Comparison of ENCODE assay signal across 8 mouse cellular contexts in the genomic region with DNA sequence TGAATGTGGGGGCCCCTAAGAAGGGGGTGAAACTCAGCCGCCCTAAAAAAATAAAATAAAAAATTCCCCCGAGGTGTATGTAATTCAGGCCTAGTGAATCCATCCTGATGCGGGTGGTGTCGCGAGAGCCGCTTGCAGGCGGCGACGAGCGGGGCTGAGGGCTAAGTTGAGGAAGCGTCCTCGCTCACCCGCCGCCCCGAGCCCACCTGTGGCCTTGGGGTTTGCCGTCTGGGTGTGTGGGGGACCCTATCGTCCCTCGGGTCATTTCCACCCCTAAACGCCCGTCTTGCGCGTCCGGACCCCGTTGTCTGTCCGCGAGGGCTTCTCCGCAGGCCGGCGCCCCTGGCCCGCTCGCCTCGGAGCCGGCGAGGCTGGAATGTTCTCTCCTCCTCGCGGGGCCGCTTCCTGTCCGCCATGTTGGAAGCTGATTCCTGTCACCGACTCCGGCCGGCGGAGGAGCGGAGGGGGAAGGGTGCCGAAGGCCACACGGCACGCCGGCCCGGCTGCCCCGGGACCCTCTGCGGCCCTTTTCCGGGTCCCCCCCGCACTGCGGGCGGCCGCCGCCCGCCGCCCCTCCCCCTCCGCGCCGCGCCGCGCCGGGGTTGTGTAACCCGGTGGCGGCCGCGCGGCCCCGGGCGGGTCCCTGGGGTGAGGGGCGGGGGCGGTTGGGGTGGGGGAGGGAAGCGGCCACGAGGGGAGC. TPM values are rescaled to one million over a fixed set of nuclear protein-coding genes. Genes with fewer than 3 reads are reported as not detected.
DNase-seq lines count a peak whose midpoint lies in the region; ATAC-seq and TF ChIP-seq lines count a peak whose summit lies in the region.

No protein-coding gene starts in this region.

- H3K27me3 ChIP-seq in forebrain, embryonic 12.5 days, result no peaks in the 10 kb centered on the region
- no peaks in the 10 kb centered on the region for H3K27me3 ChIP-seq in heart, embryonic 16.5 days (ENCODE audit: control insufficient read depth, insufficient read depth, low read length)
- no peaks in the 10 kb centered on the region for H3K27me3 ChIP-seq in liver, postnatal 0 days (ENCODE audit: insufficient read depth, low read length)
- H3K27me3 ChIP-seq in neural tube, embryonic 13.5 days, result no peaks in the 10 kb centered on the region
- no peaks in the 10 kb centered on the region for H3K27me3 ChIP-seq in testis, adult 2 months (ENCODE audit: control insufficient read depth, insufficient read depth, low read length)

- ATAC-seq in forebrain, embryonic 12.5 days (ENCODE audit: low FRiP score), result peak; percentile 22; the same call in 1 of the 2 replicates
- ATAC-seq in heart, embryonic 16.5 days (replicated peaks; ENCODE audit: extremely low read depth, insufficient read depth, low FRiP score), result peak; percentile 26
- peak; percentile 31 for ATAC-seq in liver, postnatal 0 days
- peak; percentile 18 for ATAC-seq in neural tube, embryonic 13.5 days (ENCODE audit: low read depth)

- peak overlapping the region; percentile 99 for H3K27ac ChIP-seq in forebrain, embryonic 12.5 days
- peak overlapping the region; percentile 98 for H3K27ac ChIP-seq in heart, embryonic 16.5 days (ENCODE audit: low read length)
- H3K27ac ChIP-seq in liver, postnatal 0 days (ENCODE audit: low read depth), result peak overlapping the region; percentile 95
- peak overlapping the region; percentile 98 for H3K27ac ChIP-seq in neural tube, embryonic 13.5 days (replicated peaks)
- peak overlapping the region; percentile 99 for H3K27ac ChIP-seq in testis, adult 2 months (ENCODE audit: control insufficient read depth, insufficient read depth, low read depth, low read length)

- H3K4me1 ChIP-seq in forebrain, embryonic 12.5 days, result peaks cover 10% of the 10 kb centered on the region
- H3K4me1 ChIP-seq in heart, embryonic 16.5 days (ENCODE audit: control insufficient read depth, insufficient read depth, low read length), result peaks cover 10% of the 10 kb centered on the region
- peaks cover 8% of the 10 kb centered on the region; the same call in 1 of the 2 replicates for H3K4me1 ChIP-seq in liver, postnatal 0 days (ENCODE audit: insufficient read depth)
- peaks cover 19% of the 10 kb centered on the region for H3K4me1 ChIP-seq in neural tube, embryonic 13.5 days (replicated peaks)
- peaks cover 4% of the 10 kb centered on the region for H3K4me1 ChIP-seq in testis, adult 2 months (ENCODE audit: control insufficient read depth, insufficient read depth, low read length)

- TF ChIP-seq CTCF in liver, postnatal 0 days (IDR thresholded peaks at IDR 0.05; ENCODE audit: low read depth), result no peak
- no peak for TF ChIP-seq CTCF in testis, adult 2 months (IDR thresholded peaks at IDR 0.05; ENCODE audit: control insufficient read depth, insufficient read depth, insufficient replicate concordance, low read depth, low read length)

- peak overlapping the region; percentile 100 for H3K9ac ChIP-seq in forebrain, embryonic 12.5 days
- H3K9ac ChIP-seq in heart, embryonic 16.5 days (ENCODE audit: low read length), result peak overlapping the region; percentile 98
- H3K9ac ChIP-seq in liver, postnatal 0 days (replicated peaks), result peak overlapping the region; percentile 99
- H3K9ac ChIP-seq in neural tube, embryonic 13.5 days, result peak overlapping the region; percentile 98

- no peaks in the 10 kb centered on the region for H3K9me3 ChIP-seq in forebrain, embryonic 12.5 days
- H3K9me3 ChIP-seq in heart, embryonic 16.5 days (replicated peaks; ENCODE audit: control insufficient read depth, low read length), result no peaks in the 10 kb centered on the region
- no peaks in the 10 kb centered on the region for H3K9me3 ChIP-seq in liver, postnatal 0 days (ENCODE audit: low read length)
- no peaks in the 10 kb centered on the region for H3K9me3 ChIP-seq in neural tube, embryonic 13.5 days

- peaks cover 12% of the 10 kb centered on the region for H3K36me3 ChIP-seq in forebrain, embryonic 12.5 days (replicated peaks)
- H3K36me3 ChIP-seq in heart, embryonic 16.5 days (ENCODE audit: control insufficient read depth, insufficient read depth), result peaks cover 9% of the 10 kb centered on the region
- H3K36me3 ChIP-seq in liver, postnatal 0 days (replicated peaks; ENCODE audit: insufficient read depth, low read length), result peaks cover 6% of the 10 kb centered on the region
- H3K36me3 ChIP-seq in neural tube, embryonic 13.5 days, result peaks cover 13% of the 10 kb centered on the region
- no peaks in the 10 kb centered on the region for H3K36me3 ChIP-seq in testis, adult 2 months (ENCODE audit: control insufficient read depth, insufficient read depth, low read length)

- peak; percentile 59 for TF ChIP-seq POLR2A in testis, adult 2 months (IDR thresholded peaks at IDR 0.05; ENCODE audit: control insufficient read depth, low read depth, low read length)

- peak; percentile 50 to 56 for DNase-seq in CD8-positive naive resting alpha-beta T cell, adult 2 months (ENCODE audit: low read depth in 2 of 2, low spot score in 2 of 2)
- peak; percentile 49 for DNase-seq in c-Kit-negative CD71-positive TER-119-positive erythroid progenitor cells, embryonic 14.5 days (ENCODE audit: low read depth, low spot score)
- DNase-seq in kidney, postnatal 36 days, result peak; percentile 67 to 84
- peak; percentile 78 for DNase-seq in liver, postnatal 0 days

- no peak for TF ChIP-seq EP300 in liver, postnatal 0 days (IDR thresholded peaks at IDR 0.05; ENCODE audit: low read depth)

- under 1% methylated on average over 48 of the region's 76 CpGs for WGBS in forebrain, embryonic 12.5 days
- WGBS in heart, embryonic 16.5 days, result under 1% methylated on average over 71 of the region's 76 CpGs
- under 1% methylated on average over 41 of the region's 76 CpGs for WGBS in liver, postnatal 0 days (ENCODE audit: insufficient replicate concordance)
- under 1% methylated on average over 55 of the region's 76 CpGs for WGBS in neural tube, embryonic 13.5 days

- peak overlapping the region; percentile 99 for H3K4me3 ChIP-seq in forebrain, embryonic 12.5 days (replicated peaks)
- H3K4me3 ChIP-seq in heart, embryonic 16.5 days (ENCODE audit: low read length), result peak overlapping the region; percentile 92
- peak overlapping the region; percentile 93 for H3K4me3 ChIP-seq in liver, postnatal 0 days (ENCODE audit: low read depth, low read length)
- H3K4me3 ChIP-seq in neural tube, embryonic 13.5 days, result peak overlapping the region; percentile 99
- H3K4me3 ChIP-seq in testis, adult 2 months (ENCODE audit: control insufficient read depth, low read depth, low read length), result peak overlapping the region; percentile 97

- peak overlapping the region; percentile 70 for H3K4me2 ChIP-seq in forebrain, embryonic 12.5 days
- peak overlapping the region; percentile 82 for H3K4me2 ChIP-seq in heart, embryonic 16.5 days (ENCODE audit: low read depth, low read length)
- H3K4me2 ChIP-seq in liver, postnatal 0 days (ENCODE audit: low read depth, low read length), result peak overlapping the region; percentile 86
- H3K4me2 ChIP-seq in neural tube, embryonic 13.5 days, result peak overlapping the region; percentile 75

RNA-seq across cellular contexts. Expression of a gene that starts 1.0 kb away (rescaled TPM):
- 5.3 and 5.5 TPM in 2 replicates for polyA plus RNA-seq in forebrain, embryonic 12.5 days (2016; fragmentation: Nextera tagmentation; extraction: Ambion mirVana)
- polyA plus RNA-seq in heart, embryonic 16.5 days (2015; fragmentation: Nextera tagmentation; extraction: Ambion mirVana), result 2.9 and 3.5 TPM in 2 replicates
- polyA plus RNA-seq in liver, postnatal 0 days (2015; fragmentation: Nextera tagmentation; extraction: Ambion mirVana), result 2.0 and 2.4 TPM in 2 replicates
- polyA plus RNA-seq in neural tube, embryonic 13.5 days (2015; fragmentation: Nextera tagmentation; extraction: Ambion mirVana), result 3.9 and 4.0 TPM in 2 replicates
- 12.1 and 14.4 TPM in 2 replicates for polyA plus RNA-seq in testis, adult 2 months (2012; rRNA removed)

RNA-seq across cellular contexts. Expression of a gene that starts 38.1 kb away (rescaled TPM):
- polyA plus RNA-seq in forebrain, embryonic 12.5 days (2016; fragmentation: Nextera tagmentation; extraction: Ambion mirVana), result 1.1 and 1.3 TPM in 2 replicates
- polyA plus RNA-seq in heart, embryonic 16.5 days (2015; fragmentation: Nextera tagmentation; extraction: Ambion mirVana), result not detected in 2 replicates
- not detected in 2 replicates for polyA plus RNA-seq in liver, postnatal 0 days (2015; fragmentation: Nextera tagmentation; extraction: Ambion mirVana)
- 4.2 and 5.6 TPM in 2 replicates for polyA plus RNA-seq in neural tube, embryonic 13.5 days (2015; fragmentation: Nextera tagmentation; extraction: Ambion mirVana)
- polyA plus RNA-seq in testis, adult 2 months (2012; rRNA removed), result not detected in 2 replicates

Comparison
In these comparisons a context has a peak if more than half of its experiments do, and no peak if none do; other contexts are left out.
1. Peak in every context shown above with its lines: DNase-seq, ATAC-seq, H3K4me3 ChIP-seq and H3K27ac ChIP-seq.